Mouse (Mus musculus): ENCODE results near the gene Slc35f3.
"Not testable (repeated sequence)": the region's sequence is repeated elsewhere in the genome, so short reads cannot be mapped to it uniquely, and the experiment has no call there.

The Slc35f3 gene

DNA sequence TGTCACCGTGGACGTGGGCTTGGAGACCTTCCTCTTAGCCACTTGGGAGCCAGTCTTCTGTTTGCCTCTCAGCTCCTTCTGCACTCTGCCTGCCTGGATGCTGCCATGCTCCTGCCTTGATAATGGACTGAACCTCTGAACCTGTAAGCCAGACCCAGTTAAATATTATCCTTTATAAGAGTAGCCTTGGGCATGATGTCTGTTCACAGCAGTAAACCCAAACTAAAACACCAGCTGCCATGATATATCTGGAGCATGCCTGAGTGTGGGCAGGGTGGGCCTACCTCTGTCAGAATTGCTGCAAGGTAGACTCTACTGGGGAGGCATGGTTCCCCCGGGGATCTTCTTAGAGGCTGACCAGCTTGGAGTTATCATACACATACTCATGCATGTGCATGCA lies 41.0 kb downstream of the Slc35f3 start:
- peak in 1 of 2 experiments; percentile 41 for DNase-seq

GRCm38 (mm10) chr8:126341200-126341599 lies 42.8 kb downstream of the Slc35f3 start:
- no peak for DNase-seq

GRCm38 (mm10) chr8:126343427-126343826 lies 45.1 kb downstream of the Slc35f3 start:
- DNase-seq, result no peak

DNA sequence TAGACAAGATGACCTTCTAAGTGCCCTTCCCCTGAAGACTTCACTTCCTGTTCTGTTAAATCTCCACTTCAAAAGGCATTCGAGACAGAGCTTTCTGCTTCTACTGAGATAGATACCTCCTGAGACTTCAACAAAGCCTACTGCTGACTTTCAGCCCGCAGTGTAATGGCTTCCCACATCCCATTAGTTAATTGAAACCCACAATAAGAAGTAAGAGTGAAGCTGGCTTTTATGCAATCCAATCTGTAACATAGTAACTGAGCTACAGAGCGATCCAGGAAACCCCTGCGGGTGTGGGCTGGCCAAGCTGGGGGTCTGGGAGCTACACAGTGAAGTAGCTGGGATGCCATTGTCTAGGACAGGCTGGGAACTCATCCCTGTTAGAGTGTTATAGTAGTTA lies 46.7 kb downstream of the Slc35f3 start:
- no peak for DNase-seq

DNA sequence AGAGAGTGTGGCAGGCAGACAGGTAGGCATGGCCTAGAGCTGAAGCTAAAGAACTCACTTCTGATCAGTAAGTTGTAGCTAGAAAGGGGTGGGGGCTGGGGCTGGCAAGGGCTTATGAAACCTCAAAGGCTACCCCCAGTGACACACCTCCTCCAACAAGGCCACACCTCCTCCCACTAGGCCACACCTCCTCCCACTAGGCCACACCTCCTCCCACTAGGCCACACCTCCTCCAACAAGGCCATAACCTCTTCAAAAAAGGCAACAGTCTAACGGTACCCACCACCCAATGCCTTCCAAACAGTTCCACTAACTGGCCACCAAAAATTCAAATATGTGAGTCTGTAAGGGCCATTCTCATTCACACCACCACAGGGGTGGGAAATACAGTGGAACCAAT lies 54.9 kb downstream of the Slc35f3 start:
- no peak for DNase-seq

DNA sequence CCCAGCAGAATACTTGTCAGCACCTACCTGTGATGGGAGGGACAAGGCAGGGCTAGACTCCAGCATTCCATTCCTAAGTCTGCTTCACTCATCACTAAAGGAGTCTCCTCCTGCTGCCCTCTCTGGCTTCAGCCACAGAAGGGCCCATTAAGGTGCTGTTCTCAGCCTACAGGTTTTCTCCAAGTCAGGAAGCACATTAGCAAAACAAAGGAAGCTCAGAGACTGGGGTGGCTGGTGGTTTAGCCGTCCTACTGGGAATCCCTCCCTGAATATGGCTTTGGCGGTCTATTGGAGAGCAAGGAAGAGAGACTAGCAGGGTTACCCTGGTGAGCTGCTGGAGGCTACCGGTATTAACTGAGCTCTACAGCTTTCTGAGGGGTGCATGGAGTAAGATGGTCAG lies 59.6 kb downstream of the Slc35f3 start:
- no peak for DNase-seq

DNA sequence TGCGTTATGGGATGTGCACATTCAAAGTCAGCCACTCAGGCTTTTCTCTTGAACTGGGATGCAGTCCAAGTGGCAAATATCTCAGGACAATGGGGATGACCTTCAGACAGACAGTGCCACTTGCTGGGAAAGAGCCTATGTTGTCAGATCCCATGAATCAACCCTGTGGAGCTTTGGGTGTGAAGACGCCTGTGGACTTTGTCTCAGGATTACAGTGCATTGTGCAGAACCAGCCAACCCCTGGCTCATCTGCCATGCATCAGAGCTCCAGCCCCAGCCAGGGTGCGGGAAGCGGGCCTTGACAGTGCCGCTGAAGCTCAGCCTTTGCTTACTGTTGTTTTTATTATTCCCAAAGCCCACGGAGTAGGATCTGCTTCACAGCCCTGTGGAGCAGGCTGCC lies 60.9 kb downstream of the Slc35f3 start:
- peak; percentile 75 to 92 for DNase-seq

- peak; percentile 78 to 86 for DNase-seq
Measured at GRCm38 (mm10) chr8:126360106-126360505, 61.7 kb downstream of the Slc35f3 start.

- no peak for DNase-seq
Measured at GRCm38 (mm10) chr8:126360701-126361100, 62.3 kb downstream of the Slc35f3 start.

DNA sequence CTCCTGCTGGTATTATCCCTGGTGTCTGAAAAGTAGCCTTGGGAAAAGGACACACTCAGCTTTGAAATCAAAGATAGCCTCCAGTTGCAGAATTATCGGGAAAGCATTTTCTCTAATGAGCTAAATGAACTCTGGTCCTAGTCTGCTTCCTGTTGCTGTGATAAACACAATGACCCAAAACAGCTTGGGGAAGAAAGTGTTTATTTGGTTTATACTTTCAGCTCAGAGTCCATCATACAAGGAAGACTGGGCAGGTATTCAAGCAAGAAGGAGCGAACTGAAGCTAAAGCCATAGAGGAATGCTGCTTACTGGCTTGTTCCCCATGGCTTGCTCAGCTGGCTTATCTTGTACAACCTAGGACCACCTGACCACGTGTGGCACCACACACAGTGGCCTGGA lies 67.9 kb downstream of the Slc35f3 start:
- DNase-seq, result no peak

- DNase-seq, result no peak
Measured at GRCm38 (mm10) chr8:126368349-126369054, 70.1 kb downstream of the Slc35f3 start.

GRCm38 (mm10) chr8:126371871-126372270 lies 73.5 kb downstream of the Slc35f3 start:
- DNase-seq, result no peak

- no peak for DNase-seq
Measured at GRCm38 (mm10) chr8:126379580-126379979, 81.2 kb downstream of the Slc35f3 start.

- DNase-seq, result peak in 1 of 2 experiments; percentile 32
Measured at GRCm38 (mm10) chr8:126380141-126380540, 81.8 kb downstream of the Slc35f3 start.

- DNase-seq, result no peak
Measured at GRCm38 (mm10) chr8:126381299-126381698, 82.9 kb downstream of the Slc35f3 start.

GRCm38 (mm10) chr8:126382216-126382615 lies 83.9 kb downstream of the Slc35f3 start:
- DNase-seq, result no peak

- peak; percentile 54 to 60 for DNase-seq
Measured at GRCm38 (mm10) chr8:126382749-126383148, 84.4 kb downstream of the Slc35f3 start.

- no peak for DNase-seq
Measured at GRCm38 (mm10) chr8:126387566-126387965, 89.2 kb downstream of the Slc35f3 start.

GRCm38 (mm10) chr8:126391541-126391940 lies 93.2 kb downstream of the Slc35f3 start:
- DNase-seq, result peak; percentile 77

DNA sequence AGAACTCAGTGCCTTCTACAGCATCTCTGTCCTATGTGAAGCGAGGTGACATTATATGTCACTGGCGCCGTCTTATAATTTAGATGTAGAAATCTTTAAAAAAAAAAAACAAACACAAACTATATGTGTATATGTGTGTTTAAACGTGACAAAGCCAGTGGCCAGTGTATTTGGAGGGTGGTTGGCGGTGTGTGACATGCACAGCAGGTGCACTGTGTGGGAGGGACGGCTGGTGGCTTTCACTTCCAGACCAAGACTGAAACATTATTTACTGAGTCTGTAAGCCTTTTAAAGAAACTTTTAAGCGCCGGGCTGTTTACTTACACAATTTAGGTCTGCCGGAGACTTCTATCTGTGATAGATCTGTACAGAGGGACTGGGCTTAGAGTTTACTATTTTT lies 97.0 kb downstream of the Slc35f3 start:
- DNase-seq, result no peak

GRCm38 (mm10) chr8:126395917-126396316 lies 97.6 kb downstream of the Slc35f3 start:
- no peak for DNase-seq

DNA sequence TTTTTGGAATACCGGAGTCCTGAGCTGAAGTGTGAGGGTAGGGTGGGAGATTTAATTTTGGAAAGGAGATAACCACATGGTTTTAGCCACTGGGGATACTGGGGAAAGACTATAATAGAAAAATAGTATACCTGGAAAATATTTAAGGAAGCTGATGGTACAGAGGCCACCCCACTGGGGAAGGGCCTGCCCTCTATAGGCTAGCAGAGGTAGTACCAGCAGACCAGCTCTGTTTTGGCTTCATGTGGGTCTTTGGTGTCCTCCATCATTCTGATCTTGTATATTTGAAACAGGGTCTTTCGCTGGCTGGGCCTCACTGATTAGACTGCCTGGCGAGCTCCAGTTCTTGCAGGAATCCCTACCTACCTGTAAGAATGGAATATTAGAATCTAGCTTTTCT lies 100.0 kb downstream of the Slc35f3 start:
- DNase-seq, result no peak

GRCm38 (mm10) chr8:126404550-126404949 lies 106.2 kb downstream of the Slc35f3 start:
- DNase-seq, result not testable (repeated sequence)

DNA sequence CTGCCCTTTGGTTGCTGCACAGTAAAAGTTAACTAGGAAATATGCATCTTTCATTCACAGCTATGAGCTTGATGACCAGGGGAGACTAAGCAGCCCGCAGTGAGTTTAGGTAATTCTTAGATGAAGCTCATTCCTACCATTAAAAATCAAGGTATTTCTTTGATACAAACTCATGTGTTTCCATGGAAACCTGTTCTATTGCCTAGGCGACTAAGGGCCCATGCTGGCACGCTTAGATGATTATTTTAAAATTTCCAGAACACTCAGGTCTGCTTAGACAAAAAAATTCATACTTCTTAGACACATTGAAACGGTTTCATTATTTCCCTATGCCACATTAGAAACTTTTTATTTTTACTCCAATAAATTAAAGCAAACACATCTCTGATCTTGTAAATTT lies 106.7 kb downstream of the Slc35f3 start:
- no peak for DNase-seq

- DNase-seq, result no peak
Measured at GRCm38 (mm10) chr8:126420834-126421233, 122.5 kb downstream of the Slc35f3 start.
